Mouse (Mus musculus) urinary bladder, postnatal 25 days (tissue): ENCODE data around the gene Becn1.

Experiments used
- DNase-seq: peaks from one replicate; pipeline ENCODE4 v3.0.0; 2022; ENCODE audit warnings: low spot score

Gene Becn1

GRCm38 (mm10) chr11:101315082-101315650, 13.1 kb upstream of the Becn1 start:
- DNase-seq = no peak

GRCm38 (mm10) chr11:101314567-101314966, 12.5 kb upstream of the Becn1 start:
- no peak for DNase-seq

GRCm38 (mm10) chr11:101312150-101312549, 10.1 kb upstream of the Becn1 start:
- DNase-seq = no peak

- no peak for DNase-seq
Observed at GRCm38 (mm10) chr11:101311083-101311482, 9.0 kb upstream of the Becn1 start.

GRCm38 (mm10) chr11:101307744-101308143, 5.7 kb upstream of the Becn1 start:
- DNase-seq = no peak

GRCm38 (mm10) chr11:101301299-101302003, 635 bp downstream of the Becn1 start:
- no peak for DNase-seq

GRCm38 (mm10) chr11:101300881-101301280, 1.2 kb downstream of the Becn1 start:
- no peak for DNase-seq

GRCm38 (mm10) chr11:101295191-101295590, 6.9 kb downstream of the Becn1 start:
- DNase-seq = no peak

- no peak for DNase-seq
Observed at GRCm38 (mm10) chr11:101291231-101291630, 10.9 kb downstream of the Becn1 start.

GRCm38 (mm10) chr11:101287306-101287705, 14.8 kb downstream of the Becn1 start:
- no peak for DNase-seq

GRCm38 (mm10) chr11:101283805-101284204, 18.3 kb downstream of the Becn1 start:
- DNase-seq = no peak

- DNase-seq = no peak
Observed at GRCm38 (mm10) chr11:101282896-101283295, 19.2 kb downstream of the Becn1 start.

GRCm38 (mm10) chr11:101280837-101281236, 21.2 kb downstream of the Becn1 start:
- DNase-seq = no peak

- DNase-seq = no peak
Observed at GRCm38 (mm10) chr11:101279193-101279569, 22.9 kb downstream of the Becn1 start.

- peak; percentile 70 for DNase-seq
Observed at GRCm38 (mm10) chr11:101278223-101279192, 23.6 kb downstream of the Becn1 start, which contains the start of the genes Cntd1 and Coa3. TSS of gene Cntd1 (plus strand) at chr11:101279012. TSS of gene Coa3 (minus strand) at chr11:101279114.

GRCm38 (mm10) chr11:101277381-101278222, 24.5 kb downstream of the Becn1 start:
- no peak for DNase-seq

GRCm38 (mm10) chr11:101276319-101277070, 25.6 kb downstream of the Becn1 start:
- no peak for DNase-seq

- no peak for DNase-seq
Observed at GRCm38 (mm10) chr11:101275309-101275708, 26.8 kb downstream of the Becn1 start.

- DNase-seq = no peak
Observed at GRCm38 (mm10) chr11:101272446-101272845, 29.6 kb downstream of the Becn1 start.

- no peak for DNase-seq
Observed at GRCm38 (mm10) chr11:101269577-101270116, 32.4 kb downstream of the Becn1 start.

GRCm38 (mm10) chr11:101265906-101266305, 36.2 kb downstream of the Becn1 start:
- DNase-seq = no peak
